Mouse (Mus musculus) heart, adult 2 months (tissue): Measurements from ENCODE around the gene Ntrk3.

Source experiments
- CTCF ChIP-seq: fragments of 200-600 bp; IDR thresholded peaks from 2 replicates; pipeline ENCODE4 v1.8.1; 2022; ENCODE audit warnings: antibody characterized with exemption, mild to moderate bottlenecking, moderate library complexity
- EP300 ChIP-seq: fragments of 200-500 bp; IDR thresholded peaks from 2 replicates; pipeline ENCODE4 v1.6.1; 2011; ENCODE audit warnings: low read depth, low read length, control low read depth; ENCODE audit not compliant: insufficient read depth
- POLR2A ChIP-seq: fragments of 200-500 bp; IDR thresholded peaks from 2 replicates; pipeline ENCODE4 v1.6.1; 2011; ENCODE audit warnings: mild to moderate bottlenecking, low read depth, low read length, control low read depth; ENCODE audit not compliant: insufficient read depth

- TF ChIP-seq CTCF (no peak), EP300 (no peak), POLR2A (no peak)
Measured at GRCm38 (mm10) chr7:78652296-78652695, 85.5 kb downstream of the Ntrk3 start.
